Mouse (Mus musculus) retina, postnatal 1 day (tissue): ENCODE measurements around the gene Caskin2.
"Not testable (repeated sequence)": the region's sequence is repeated elsewhere in the genome, so short reads cannot be mapped to it uniquely, and the experiment has no call there.

Source experiments
- DNase-seq: peaks from one replicate; pipeline ENCODE4 v3.0.0-alpha.2; 2012

Caskin2 gene

GRCm38 (mm10) chr11:115813507-115814296, at the start of gene Caskin2:
Gene Caskin2, minus strand, starts transcription at chr11:115813639.
- peak; percentile 97 for DNase-seq

DNA sequence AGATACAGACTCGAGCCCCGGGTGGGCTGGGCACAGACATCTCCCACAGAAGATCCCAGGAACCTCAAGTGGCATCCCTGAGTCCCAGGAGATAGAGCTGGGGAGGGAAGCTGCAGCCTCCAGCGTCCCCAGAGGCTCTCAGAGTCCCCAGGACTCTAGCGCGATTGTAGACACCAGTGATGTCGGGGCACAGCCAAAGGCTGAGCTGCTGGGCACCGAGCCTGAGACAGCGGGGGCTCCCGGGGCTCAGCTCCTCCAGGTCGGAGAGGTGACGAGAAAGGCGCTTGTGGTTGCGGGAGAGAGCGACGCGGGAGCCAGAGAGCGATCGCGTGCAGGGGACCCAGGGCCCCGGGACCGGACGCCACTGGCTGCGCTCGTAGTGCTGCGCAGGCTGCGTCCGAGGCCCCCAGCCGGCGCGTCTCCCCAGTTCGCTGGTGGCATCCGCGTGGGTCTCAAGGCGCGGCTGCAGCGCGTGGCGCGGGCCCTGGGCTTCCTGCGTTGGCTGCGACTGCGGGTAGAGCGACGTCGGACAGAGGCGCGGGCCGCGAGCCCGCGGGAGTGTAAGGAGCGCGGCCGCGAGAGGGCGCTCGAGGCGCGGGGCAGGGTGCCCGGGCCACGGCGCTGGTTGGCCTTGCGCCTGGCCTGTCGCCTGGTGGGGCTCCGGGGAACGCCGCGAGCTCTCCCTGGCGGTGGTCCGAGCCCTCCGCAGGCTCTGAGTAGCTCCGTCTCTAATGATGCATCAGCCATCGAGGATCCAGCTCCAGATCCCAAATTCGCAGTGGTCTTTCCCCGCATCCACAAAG, 45.9 kb upstream of the Caskin2 start:
- DNase-seq, result peak; percentile 92

DNA sequence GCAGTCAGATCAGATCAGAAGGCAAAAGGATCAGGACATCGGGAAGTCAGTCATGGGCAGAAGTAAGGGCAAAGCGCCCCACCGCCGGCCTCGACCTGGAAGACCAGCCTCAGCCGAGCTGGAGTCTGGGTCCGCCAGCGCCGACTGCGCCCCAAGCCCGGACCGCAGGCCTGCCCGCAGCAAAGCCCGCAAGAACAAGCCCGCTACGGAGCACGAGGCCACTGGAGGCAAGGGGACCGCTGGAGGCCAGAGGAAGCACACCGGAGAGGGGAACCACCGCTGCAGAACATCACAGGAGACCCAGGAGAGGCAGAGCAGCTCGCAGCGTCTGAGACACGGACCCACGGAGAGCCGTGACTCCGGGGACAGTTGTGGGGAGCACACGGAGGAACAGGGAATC, 44.9 kb upstream of the Caskin2 start, which contains the start of gene Myo15b:
Myo15b (plus strand) TSS at position 53 of the 400 bp plus-strand sequence.
- peak; percentile 16 for DNase-seq

DNA sequence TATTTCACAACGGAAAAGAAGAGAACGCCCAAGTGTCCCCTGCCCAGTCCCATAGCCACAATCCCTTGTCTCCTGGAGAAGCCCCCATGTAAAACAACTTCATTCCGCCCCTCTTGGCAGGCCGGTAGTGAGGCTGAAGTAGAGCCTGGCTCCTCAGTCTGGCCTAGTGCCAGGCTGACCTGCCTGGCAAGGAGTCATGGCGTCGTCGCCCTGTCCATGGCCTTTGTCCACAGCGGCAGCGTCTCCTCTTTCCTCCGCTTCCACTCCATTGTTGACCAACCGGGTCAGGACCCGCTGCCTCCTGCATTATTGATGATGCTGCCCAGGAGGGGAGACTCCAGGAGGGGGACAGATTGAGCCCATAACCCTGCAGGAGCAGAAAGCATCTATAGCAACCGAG, 44.5 kb upstream of the Caskin2 start:
- DNase-seq, result peak; percentile 31

GRCm38 (mm10) chr11:115857146-115857545, 43.7 kb upstream of the Caskin2 start:
- not testable (repeated sequence) for DNase-seq

GRCm38 (mm10) chr11:115854674-115855073, 41.2 kb upstream of the Caskin2 start:
- no peak for DNase-seq

GRCm38 (mm10) chr11:115845819-115846218, 32.4 kb upstream of the Caskin2 start:
- no peak for DNase-seq

DNA sequence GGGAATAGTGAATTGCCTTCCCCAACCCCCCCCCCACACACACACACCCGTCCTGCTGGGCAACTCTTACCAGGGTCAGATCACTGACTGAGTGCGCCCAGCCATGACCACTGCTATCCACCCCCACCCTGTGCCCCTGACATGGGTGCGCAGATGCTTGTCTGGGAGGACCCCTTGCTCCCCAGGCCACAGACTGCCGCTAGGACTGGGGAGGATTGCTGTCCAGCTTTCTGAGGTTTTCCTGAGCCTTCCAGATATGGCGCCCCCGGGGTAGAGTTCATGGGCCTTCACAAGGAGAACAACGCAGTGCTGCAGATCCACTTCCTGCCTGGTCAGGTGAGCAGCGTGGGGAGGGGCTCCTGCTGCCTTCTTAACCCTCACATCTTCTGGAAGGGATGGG, 30.8 kb upstream of the Caskin2 start:
- DNase-seq, result no peak

DNA sequence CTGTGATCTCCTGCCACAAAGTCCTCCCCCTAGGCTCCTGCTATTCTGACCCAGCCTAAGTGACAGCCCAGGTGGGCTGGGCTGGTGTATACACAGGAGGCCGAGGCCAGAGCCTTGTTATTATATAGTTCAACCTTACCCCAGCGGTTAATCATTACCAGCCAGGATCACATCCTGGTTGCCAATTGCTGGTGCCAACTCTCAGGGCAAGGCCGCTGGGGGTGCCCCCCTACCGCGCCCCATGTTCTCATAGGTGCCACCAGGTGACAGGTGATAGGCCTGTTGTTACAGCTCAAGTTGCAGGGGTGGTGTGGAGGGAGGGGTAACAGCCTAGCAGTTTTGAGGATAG, 30.4 kb upstream of the Caskin2 start:
- no peak for DNase-seq

GRCm38 (mm10) chr11:115843141-115843890, 29.9 kb upstream of the Caskin2 start:
- no peak for DNase-seq

DNA sequence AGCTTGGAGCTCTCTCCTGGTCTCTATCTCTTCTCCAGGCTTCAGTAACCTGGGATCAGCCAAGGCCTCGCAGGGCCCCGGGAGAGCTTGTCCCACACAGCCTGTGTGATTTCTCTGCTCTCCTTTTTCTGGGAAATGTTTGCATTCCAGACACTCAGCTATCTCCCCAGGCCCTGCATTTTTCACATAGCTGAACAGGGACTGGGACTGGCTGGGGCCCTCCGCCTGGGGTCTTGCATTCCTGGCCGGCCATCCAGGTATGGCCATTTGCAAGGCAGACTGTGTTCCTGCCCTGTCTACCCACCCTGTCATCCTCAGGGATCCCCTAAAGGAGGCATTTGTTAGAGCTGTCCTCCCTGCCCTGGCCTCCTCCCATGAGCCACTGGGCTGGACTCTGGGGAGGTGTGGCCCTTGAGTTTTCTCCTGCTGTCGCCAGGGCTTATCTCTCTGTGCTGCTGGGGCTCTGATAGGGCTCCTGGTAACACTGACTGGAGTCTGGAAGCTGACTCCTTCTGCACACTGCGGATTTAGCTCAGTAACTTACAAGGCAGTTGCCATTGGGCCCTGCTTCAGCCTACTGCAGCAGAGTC, 28.6 kb upstream of the Caskin2 start:
- peak; percentile 41 for DNase-seq

GRCm38 (mm10) chr11:115841044-115841443, 27.6 kb upstream of the Caskin2 start:
- no peak for DNase-seq

GRCm38 (mm10) chr11:115839732-115840131, 26.3 kb upstream of the Caskin2 start:
- DNase-seq, result no peak

- no peak for DNase-seq
Measured at GRCm38 (mm10) chr11:115838895-115839311, 25.5 kb upstream of the Caskin2 start.

- DNase-seq, result no peak
Measured at GRCm38 (mm10) chr11:115837606-115838345, 24.3 kb upstream of the Caskin2 start.

DNA sequence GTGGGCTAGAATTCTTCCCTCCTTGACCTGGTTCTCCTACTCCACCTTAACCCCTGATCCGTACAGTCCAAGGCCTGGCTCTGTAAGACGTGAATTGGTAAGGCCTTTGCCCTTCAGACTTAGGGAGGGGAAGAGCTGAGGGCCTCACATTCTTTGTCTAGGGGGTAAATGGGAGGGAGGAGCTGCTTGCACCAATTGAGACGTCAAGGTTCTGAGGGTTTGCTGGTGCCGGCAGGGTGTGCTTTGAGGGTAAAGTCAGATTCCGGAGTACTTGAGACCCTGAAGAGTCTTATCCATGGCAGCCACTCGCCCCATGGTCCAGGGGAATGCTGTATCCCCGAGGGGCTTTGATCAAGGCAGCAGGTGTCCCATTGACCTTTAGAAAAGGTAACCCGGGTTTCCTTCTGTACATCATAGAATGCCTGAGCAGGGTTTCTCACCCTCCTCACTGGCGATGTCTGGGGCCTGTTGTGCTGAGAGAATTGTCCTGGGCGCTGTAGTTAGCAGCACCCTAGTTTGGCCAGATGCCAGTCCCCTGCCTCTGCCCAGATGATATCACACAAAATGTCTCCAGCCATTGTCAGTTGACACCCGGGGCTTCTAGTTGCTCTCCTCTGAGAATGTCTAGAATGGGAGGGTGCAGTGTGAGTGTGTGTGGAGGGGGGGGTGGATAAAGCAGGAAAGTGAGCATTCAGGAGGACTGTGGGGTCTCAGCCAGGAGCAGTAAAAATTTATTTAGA, 23.4 kb upstream of the Caskin2 start:
- DNase-seq, result no peak

- no peak for DNase-seq
Measured at GRCm38 (mm10) chr11:115834033-115834432, 20.6 kb upstream of the Caskin2 start.

DNA sequence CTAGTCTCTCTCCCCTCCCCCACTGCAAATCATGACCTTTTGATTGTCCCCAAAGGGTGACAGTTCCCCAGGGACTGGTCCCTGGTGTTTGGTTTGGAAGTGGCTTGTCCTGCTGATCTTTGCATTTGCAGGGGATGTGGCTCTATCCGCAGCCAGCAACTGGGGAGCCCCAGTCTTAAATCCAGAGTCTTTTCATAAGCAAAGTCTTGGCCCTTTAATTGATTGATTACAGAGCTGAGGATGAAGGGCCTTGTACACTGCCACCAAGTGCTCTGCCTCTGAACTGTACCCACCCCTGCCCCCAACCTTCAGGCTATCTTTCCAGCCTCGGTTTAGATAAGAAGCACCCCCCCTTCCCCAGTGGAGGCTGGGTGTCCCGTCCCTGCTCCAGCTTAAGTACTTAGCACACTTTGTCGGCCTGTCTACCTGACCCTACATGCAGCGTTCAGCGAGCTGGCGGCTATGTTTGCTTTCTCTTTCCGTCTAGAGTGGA, 19.6 kb upstream of the Caskin2 start:
- peak; percentile 51 for DNase-seq

DNA sequence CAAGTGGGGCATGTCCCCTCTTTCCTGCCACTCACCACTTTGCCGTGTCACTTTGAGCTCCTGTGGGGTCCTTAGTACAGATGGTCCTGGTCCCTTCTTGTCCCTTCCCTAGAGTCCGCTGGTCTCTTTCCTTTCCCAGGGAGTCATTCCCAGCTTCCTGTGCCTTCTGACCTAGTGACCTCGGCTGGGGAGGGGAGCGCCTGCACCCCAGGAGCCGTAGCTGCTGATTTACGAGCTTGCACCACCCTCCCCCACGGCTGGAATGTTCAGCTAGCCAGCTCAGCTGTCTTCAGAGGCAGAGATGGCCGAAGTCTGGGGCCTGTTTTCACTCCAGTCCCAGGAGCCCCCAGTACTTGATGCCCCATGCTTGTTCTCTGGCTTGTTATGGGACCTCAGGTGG, 19.1 kb upstream of the Caskin2 start:
- no peak for DNase-seq

DNA sequence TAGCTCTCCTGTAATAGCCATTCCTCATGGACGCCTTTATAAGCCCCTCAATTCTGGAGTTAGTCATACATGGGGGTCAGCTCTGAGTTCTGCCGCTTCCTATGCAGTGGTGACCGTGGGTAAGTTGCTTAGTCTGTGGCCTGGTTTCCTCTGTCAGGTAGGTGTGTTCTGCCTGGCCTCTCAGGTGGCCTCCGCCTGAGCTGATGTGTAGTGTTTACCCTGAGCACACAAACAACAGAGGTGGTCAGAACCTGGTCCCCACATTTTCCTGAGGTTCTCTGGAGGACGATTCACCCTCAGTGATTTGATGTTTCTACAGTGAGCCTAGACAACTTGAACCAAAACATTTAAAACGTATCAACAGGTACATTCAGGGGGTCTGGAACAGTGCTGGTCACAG, 18.6 kb upstream of the Caskin2 start:
- no peak for DNase-seq

- no peak for DNase-seq
Measured at GRCm38 (mm10) chr11:115831518-115831917, 18.1 kb upstream of the Caskin2 start.
